Mouse (Mus musculus): ENCODE data around the gene Tmem163. TPM values are rescaled to one million over a fixed set of nuclear protein-coding genes. Genes with fewer than 3 reads are reported as not detected.

Tmem163 gene
- polyA plus RNA-seq, 1 experiment from 2014 or later = 64.0 TPM

- H3K9me3 ChIP-seq (ENCODE audit: control insufficient read depth, low read length) = no peaks in the 10 kb centered on the region
- H3K9ac ChIP-seq (replicated peaks; ENCODE audit: low read length) = no peak overlapping the region
- no peaks in the 10 kb centered on the region for H3K27me3 ChIP-seq (ENCODE audit: control insufficient read depth, insufficient read depth, low read length)
- 0 out of 2 replicates have a peak, but pooled peaks cover 6% of the 10 kb centered on the region for H3K36me3 ChIP-seq (ENCODE audit: control insufficient read depth, insufficient read depth, low read length)
- H3K4me1 ChIP-seq (ENCODE audit: control insufficient read depth, insufficient read depth, low read length) = no peaks in the 10 kb centered on the region
- WGBS = 89% methylated on average over 3 of the region's 3 CpGs
- DNase-seq = no peak
- no peak overlapping the region for H3K27ac ChIP-seq (replicated peaks; ENCODE audit: low read depth, low read length)
- no peak overlapping the region for H3K4me3 ChIP-seq (replicated peaks; ENCODE audit: low read depth, low read length)
- H3K4me2 ChIP-seq (ENCODE audit: low read length) = no peak overlapping the region
- ATAC-seq (ENCODE audit: low FRiP score, low TSS enrichment) = no peak
Observed at GRCm38 (mm10) chr1:127441736-127442135, 237.6 kb downstream of the Tmem163 start.

GRCm38 (mm10) chr1:127441007-127441406 is 238.3 kb downstream of the Tmem163 start:
- Histone ChIP-seq H3K9me3 (ENCODE audit: control insufficient read depth, low read length) (no peaks in the 10 kb centered on the region), H3K9ac (replicated peaks; ENCODE audit: low read length) (no peak overlapping the region), H3K4me3 (replicated peaks; ENCODE audit: low read depth, low read length) (no peak overlapping the region), H3K36me3 (ENCODE audit: control insufficient read depth, insufficient read depth, low read length) (no peaks in the 10 kb centered on the region), H3K4me1 (ENCODE audit: control insufficient read depth, insufficient read depth, low read length) (no peaks in the 10 kb centered on the region), H3K27ac (replicated peaks; ENCODE audit: low read depth, low read length) (no peak overlapping the region), H3K4me2 (ENCODE audit: low read length) (no peak overlapping the region), H3K27me3 (ENCODE audit: control insufficient read depth, insufficient read depth, low read length) (no peaks in the 10 kb centered on the region)
- 73% methylated on average over 1 of the region's 1 CpGs for WGBS
- no peak for ATAC-seq (ENCODE audit: low FRiP score, low TSS enrichment)
- DNase-seq = no peak

- no peak overlapping the region for H3K4me3 ChIP-seq (replicated peaks; ENCODE audit: low read depth, low read length)
- WGBS = 81% methylated on average over 9 of the region's 9 CpGs
- H3K36me3 ChIP-seq (ENCODE audit: control insufficient read depth, insufficient read depth, low read length) = no peaks in the 10 kb centered on the region
- H3K27me3 ChIP-seq (ENCODE audit: control insufficient read depth, insufficient read depth, low read length) = no peaks in the 10 kb centered on the region
- ATAC-seq (ENCODE audit: low FRiP score, low TSS enrichment) (no peak), DNase-seq (no peak)
- H3K4me2 ChIP-seq (ENCODE audit: low read length) = no peak overlapping the region
- H3K27ac ChIP-seq (replicated peaks; ENCODE audit: low read depth, low read length) = no peak overlapping the region
- H3K9ac ChIP-seq (replicated peaks; ENCODE audit: low read length) = no peak overlapping the region
- no peaks in the 10 kb centered on the region for H3K9me3 ChIP-seq (ENCODE audit: control insufficient read depth, low read length)
- no peaks in the 10 kb centered on the region for H3K4me1 ChIP-seq (ENCODE audit: control insufficient read depth, insufficient read depth, low read length)
Observed at GRCm38 (mm10) chr1:127439452-127439891, 239.9 kb downstream of the Tmem163 start.

GRCm38 (mm10) chr1:127437091-127437490 is 242.3 kb downstream of the Tmem163 start:
- Histone ChIP-seq H3K4me3 (replicated peaks; ENCODE audit: low read depth, low read length) (no peak overlapping the region), H3K9me3 (ENCODE audit: control insufficient read depth, low read length) (no peaks in the 10 kb centered on the region), H3K27me3 (ENCODE audit: control insufficient read depth, insufficient read depth, low read length) (no peaks in the 10 kb centered on the region), H3K9ac (replicated peaks; ENCODE audit: low read length) (no peak overlapping the region), H3K27ac (replicated peaks; ENCODE audit: low read depth, low read length) (no peak overlapping the region), H3K4me1 (ENCODE audit: control insufficient read depth, insufficient read depth, low read length) (no peaks in the 10 kb centered on the region), H3K4me2 (ENCODE audit: low read length) (no peak overlapping the region), H3K36me3 (ENCODE audit: control insufficient read depth, insufficient read depth, low read length) (no peaks in the 10 kb centered on the region)
- ATAC-seq (ENCODE audit: low FRiP score, low TSS enrichment) (no peak), DNase-seq (no peak)
- whole genome bisulfite sequencing = 90% methylated on average over 6 of the region's 6 CpGs

Other genes with a start within 250 kb of the Tmem163 start
- 0.13 TPM in 2 replicates for gene Acmsd, start 49.9 kb upstream of the Tmem163 start, polyA plus RNA-seq (2014; fragmentation: Nextera tagmentation; extraction: Ambion mirVana)
- gene Ccnt2, start 94.6 kb upstream of the Tmem163 start, polyA plus RNA-seq (2014; fragmentation: Nextera tagmentation; extraction: Ambion mirVana) = 86.2 and 104 TPM in 2 replicates
- gene Map3k19, start 175.5 kb upstream of the Tmem163 start, polyA plus RNA-seq (2014; fragmentation: Nextera tagmentation; extraction: Ambion mirVana) = 0.43 and 0.47 TPM in 2 replicates
- 20.1 and 25.8 TPM in 2 replicates for gene Rab3gap1, start 189.2 kb upstream of the Tmem163 start, polyA plus RNA-seq (2014; fragmentation: Nextera tagmentation; extraction: Ambion mirVana)

Data from midbrain, embryonic 14.5 days (tissue).